Mouse (Mus musculus): ENCODE results near the gene Ascc3. TPM values are rescaled to one million over a fixed set of nuclear protein-coding genes. Genes with fewer than 3 reads are reported as not detected.

Ascc3 gene
- 10 to 100 TPM; 27.7 to 27.8 TPM for total RNA-seq (2021)

DNA sequence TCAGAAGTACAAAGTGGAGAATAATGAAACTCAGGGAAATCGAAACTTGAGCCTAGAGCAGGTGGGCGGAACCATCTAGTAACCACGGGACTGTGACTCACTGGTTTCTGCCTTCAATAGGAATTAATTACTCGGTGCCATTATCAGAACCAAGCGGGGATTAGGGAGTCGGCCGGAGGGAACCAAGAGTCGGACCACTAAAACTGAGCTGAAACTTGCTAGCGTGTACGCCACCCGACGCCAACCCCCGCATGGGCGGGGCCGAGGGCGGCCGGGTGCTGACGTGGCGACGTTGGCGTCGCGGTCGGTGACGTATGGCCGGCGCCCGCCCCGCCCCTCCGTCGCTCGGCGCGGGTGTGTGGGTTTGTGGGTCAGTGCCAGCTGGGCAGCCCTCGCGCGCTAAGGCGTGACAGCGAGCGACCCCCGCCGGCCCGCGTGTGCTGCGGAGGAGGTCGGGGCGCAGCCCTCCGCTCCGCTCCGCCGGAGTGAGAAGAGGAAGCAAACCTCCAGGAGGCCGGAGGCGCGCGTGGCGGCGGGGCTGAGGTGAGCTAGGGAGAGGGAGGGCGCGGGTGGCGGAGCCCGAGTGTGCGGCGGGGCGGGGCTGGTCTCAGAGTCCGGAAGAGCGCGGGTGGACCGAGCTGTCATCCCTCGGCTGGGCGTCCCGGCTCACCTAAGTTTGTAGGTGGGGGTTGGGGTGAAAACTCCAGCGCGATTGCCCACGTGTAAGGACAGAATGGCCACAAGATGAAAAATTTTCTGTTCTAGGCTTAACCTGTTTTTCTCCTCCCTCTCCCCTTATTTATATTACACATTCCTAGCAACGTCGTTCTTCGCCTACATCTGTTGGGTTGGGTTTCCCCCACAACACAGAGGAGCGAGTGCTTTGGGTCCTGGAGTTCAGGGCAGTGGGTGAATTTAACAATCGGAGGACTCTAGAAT lies at the start of gene Ascc3:
Gene Ascc3 (plus strand): TSS at position 315 of the 939 bp plus-strand sequence.
- intact Hi-C loops (cut with DNase I): no loop called here
- DNase-seq (ENCODE audit: extremely low spot score in 1 of 2, low spot score in 2 of 2): peak; percentile 85 to 94

- intact Hi-C loops (cut with DNase I): no loop called here
- no peak for DNase-seq (ENCODE audit: extremely low spot score in 1 of 2, low spot score in 2 of 2)
These were observed 7.7 kb upstream of the Ascc3 start for GRCm38 (mm10) chr10:50584721-50585120.

- intact Hi-C loops (cut with DNase I): no loop called here
- DNase-seq (ENCODE audit: extremely low spot score in 1 of 2, low spot score in 2 of 2): no peak
These were observed 5.9 kb upstream of the Ascc3 start for GRCm38 (mm10) chr10:50586556-50586955.

DNA sequence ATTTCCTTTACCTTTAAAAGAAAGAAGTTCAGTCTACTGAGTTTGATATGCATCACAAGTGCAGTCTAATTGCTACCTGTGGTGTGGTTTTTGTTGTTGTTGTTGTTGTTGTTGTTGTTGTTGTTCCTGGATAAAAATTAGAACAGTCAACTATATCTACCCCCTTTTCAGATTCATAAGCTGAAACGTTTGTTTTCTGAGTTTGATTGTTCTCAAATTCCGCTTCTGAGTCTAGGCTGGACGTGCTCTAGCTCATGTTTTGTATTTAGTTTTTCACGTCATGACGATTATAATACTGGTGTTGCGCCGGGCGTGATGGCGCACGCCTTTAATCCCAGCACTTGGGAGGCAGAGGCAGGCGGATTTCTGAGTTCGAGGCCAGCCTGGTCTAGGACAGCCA lies 902 bp downstream of the Ascc3 start:
- intact Hi-C loops (cut with DNase I): no loop called here
- DNase-seq (ENCODE audit: extremely low spot score in 1 of 2, low spot score in 2 of 2): no peak

DNA sequence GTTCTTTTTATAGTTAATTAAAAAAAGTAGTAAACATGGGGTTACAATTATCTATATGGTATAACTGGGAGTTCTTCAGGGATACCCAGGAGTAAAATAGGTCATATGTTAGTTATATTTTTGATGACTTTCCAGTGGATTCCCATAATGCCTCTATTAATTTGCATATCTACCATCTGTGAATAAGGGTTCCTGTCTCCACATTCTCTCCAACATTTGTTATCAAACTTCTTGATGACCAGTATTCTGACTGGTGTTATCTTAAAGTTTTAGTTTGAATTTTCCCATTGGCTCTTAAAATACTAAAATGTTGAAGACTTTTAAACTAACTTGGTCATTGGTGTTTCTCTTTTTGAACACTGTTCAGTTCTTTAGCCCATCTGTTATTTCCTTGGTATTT lies 2.9 kb downstream of the Ascc3 start:
- no peak for DNase-seq (ENCODE audit: extremely low spot score in 1 of 2, low spot score in 2 of 2)
- intact Hi-C loops (cut with DNase I): no loop called here

DNA sequence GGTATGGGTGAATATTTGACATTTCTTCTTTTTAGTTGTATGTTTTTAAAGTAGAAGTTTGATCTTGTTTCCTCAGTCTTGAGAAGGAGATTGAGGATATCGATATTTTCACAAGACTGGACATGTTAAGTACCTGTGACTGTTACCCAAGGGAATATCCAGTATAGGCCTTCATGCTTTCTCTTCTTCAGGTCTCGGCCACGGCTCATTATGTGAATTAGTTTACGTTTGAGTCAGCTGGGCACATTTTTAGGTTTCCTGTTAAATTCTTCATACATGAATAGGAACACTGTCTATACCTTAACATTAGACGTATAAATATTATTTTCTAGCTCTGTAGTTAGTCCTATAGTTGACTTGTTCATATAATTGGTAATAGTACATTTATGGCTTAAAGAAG lies 12.4 kb downstream of the Ascc3 start:
- intact Hi-C loops (cut with DNase I): no loop called here
- DNase-seq (ENCODE audit: extremely low spot score in 1 of 2, low spot score in 2 of 2): no peak

DNA sequence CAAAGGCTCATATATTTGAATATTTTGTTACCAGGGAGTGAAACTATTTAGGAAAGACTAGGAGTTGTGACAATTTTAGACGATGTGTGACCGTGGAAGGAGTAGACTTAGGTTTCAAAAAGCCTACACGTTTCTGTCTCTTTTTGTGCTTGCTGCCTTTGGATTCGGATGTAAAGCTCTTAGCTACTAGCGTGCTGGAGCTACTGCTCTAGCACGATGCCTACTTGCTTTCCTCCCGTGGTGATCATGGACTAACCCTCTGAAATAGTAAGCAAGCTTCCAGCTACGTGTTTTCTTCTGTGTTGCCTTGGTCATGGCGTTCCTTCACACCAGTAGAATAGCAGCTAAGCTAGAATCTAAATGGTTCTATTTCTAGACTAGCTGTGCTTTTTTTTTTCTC lies 21.4 kb downstream of the Ascc3 start:
- no peak for DNase-seq (ENCODE audit: extremely low spot score in 1 of 2, low spot score in 2 of 2)
- intact Hi-C loops (cut with DNase I): no loop called here

DNA sequence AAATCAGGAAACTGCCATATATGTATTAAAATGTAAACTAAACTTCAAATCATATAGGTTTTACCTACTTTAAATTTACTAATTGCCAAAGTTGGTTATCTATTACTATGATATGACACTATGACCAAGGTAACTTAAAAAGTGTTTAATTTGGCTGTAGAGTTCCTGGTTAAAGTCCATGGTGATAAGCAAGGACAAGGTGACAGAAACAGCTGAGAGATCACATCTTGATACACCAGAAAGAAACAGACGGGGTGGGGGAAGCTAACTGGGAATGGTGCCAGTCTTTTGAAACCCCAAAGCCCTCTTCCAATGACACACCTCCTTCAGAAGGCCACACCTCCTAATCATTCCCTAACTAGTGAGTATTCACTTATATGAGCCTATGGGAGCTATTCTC lies 33.4 kb downstream of the Ascc3 start:
- DNase-seq (ENCODE audit: extremely low spot score in 1 of 2, low spot score in 2 of 2): no peak
- intact Hi-C loops (cut with DNase I): no loop called here

- DNase-seq (ENCODE audit: extremely low spot score in 1 of 2, low spot score in 2 of 2): no peak
- intact Hi-C loops (cut with DNase I): no loop called here
These were observed 47.1 kb downstream of the Ascc3 start for GRCm38 (mm10) chr10:50639607-50640006.

GRCm38 (mm10) chr10:50650612-50651011 lies 58.1 kb downstream of the Ascc3 start:
- no peak for DNase-seq (ENCODE audit: extremely low spot score in 1 of 2, low spot score in 2 of 2)
- intact Hi-C loops (cut with DNase I): no loop called here

GRCm38 (mm10) chr10:50653551-50653950 lies 61.1 kb downstream of the Ascc3 start:
- DNase-seq (ENCODE audit: extremely low spot score in 1 of 2, low spot score in 2 of 2): no peak
- intact Hi-C loops (cut with DNase I): no loop called here

GRCm38 (mm10) chr10:50657352-50657751 lies 64.9 kb downstream of the Ascc3 start:
- intact Hi-C loops (cut with DNase I): no loop called here
- DNase-seq (ENCODE audit: extremely low spot score in 1 of 2, low spot score in 2 of 2): no peak

GRCm38 (mm10) chr10:50671517-50671916 lies 79.0 kb downstream of the Ascc3 start:
- no peak for DNase-seq (ENCODE audit: extremely low spot score in 1 of 2, low spot score in 2 of 2)
- intact Hi-C loops (cut with DNase I): no loop called here

GRCm38 (mm10) chr10:50690324-50690723 lies 97.9 kb downstream of the Ascc3 start:
- intact Hi-C loops (cut with DNase I): no loop called here
- DNase-seq (ENCODE audit: extremely low spot score in 1 of 2, low spot score in 2 of 2): no peak

- DNase-seq (ENCODE audit: extremely low spot score in 1 of 2, low spot score in 2 of 2): no peak
- intact Hi-C loops (cut with DNase I): no loop called here
These were observed 106.5 kb downstream of the Ascc3 start for GRCm38 (mm10) chr10:50698836-50699433.

DNA sequence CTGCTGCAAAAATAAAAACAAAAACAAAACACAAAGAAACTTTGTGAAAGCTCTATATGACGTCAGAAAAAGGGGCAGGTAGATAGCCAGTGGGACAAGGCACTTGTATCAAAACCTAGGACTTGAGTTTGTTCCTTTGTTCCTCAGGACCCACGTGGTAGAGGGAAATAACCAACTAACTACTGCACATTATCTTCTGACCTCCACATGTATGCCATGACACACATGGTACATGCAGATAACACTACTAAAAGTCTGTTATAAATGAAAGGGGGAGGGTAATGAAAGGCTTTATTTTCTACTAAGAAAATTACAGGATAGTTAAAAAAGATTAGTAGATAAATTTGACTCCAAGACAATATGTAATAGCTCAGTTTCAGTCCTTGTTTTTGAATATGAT lies 109.3 kb downstream of the Ascc3 start:
- no peak for DNase-seq (ENCODE audit: extremely low spot score in 1 of 2, low spot score in 2 of 2)
- intact Hi-C loops (cut with DNase I): loop anchor here (10.0 kb wide), 2 partner anchors 193 to 583 kb away; partner anchors contain the start of gene Sim1

DNA sequence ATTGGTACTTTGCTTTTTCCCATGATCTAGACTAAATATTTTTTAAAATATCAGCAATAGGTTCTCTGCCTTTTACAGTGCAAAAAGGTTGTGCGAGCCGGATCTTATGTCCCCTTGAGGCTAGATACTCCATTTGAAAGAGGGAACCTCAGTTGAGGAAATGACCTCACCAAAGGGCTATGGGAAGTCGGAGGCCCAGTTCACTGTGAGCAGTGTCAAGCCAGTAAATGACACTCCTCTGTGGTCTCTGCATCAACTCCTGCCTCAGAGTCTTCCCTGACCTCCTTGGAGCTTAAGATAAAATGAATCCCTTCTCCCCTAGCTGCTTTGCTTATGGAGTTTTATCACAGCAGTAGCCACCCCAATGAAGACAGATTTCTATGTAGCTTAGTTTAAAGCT lies 109.9 kb downstream of the Ascc3 start:
- no peak for DNase-seq (ENCODE audit: extremely low spot score in 1 of 2, low spot score in 2 of 2)
- intact Hi-C loops (cut with DNase I): loop anchor here (10.0 kb wide), 2 partner anchors 192 to 582 kb away; partner anchors contain the start of gene Sim1

DNA sequence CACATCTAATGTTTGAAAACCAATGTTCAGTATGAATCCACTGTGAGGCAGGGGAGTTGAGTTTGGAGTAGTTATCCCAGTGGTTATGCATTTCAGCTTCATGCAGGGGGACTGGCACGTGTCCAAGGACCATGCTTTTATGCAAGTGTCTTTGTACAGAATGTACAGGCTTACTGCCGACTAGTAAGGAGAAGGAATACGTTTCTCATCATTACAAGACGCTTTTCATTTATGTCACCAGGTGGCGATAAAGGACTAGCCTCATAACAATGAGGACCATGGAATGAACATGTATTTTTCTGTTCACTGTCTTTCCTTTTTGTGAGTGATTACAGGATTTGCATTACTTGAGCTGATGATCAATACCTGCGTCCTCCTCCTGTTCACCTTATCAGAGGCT lies 111.7 kb downstream of the Ascc3 start:
- intact Hi-C loops (cut with DNase I): loop anchor here (2.0 to 10.0 kb wide), 3 partner anchors 191 to 701 kb away; partner anchors contain the start of gene Sim1
- peak; percentile 34 to 58 for DNase-seq (ENCODE audit: extremely low spot score in 1 of 2, low spot score in 2 of 2)

DNA sequence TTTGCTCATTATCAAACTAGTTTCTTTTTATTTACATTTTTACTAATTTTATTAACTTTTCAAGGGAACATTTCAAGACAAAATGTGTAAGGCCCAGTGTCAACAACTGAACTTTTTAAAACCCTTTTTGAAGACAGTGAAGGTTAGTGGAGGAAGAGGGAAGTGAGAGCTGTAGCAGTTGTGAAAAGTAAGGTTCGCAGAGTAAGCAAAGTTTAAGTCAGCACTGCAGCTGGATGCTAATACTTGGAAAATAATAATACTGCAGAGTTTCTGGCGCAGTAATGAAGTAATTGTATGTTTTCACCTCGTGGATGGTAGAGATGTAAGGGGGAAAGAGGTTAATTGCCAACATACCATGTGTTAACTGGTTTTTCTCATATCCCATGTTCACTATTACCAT lies 112.4 kb downstream of the Ascc3 start:
- intact Hi-C loops (cut with DNase I): loop anchor here (2.0 to 10.0 kb wide), 3 partner anchors 190 to 700 kb away; partner anchors contain the start of gene Sim1
- no peak for DNase-seq (ENCODE audit: extremely low spot score in 1 of 2, low spot score in 2 of 2)

DNA sequence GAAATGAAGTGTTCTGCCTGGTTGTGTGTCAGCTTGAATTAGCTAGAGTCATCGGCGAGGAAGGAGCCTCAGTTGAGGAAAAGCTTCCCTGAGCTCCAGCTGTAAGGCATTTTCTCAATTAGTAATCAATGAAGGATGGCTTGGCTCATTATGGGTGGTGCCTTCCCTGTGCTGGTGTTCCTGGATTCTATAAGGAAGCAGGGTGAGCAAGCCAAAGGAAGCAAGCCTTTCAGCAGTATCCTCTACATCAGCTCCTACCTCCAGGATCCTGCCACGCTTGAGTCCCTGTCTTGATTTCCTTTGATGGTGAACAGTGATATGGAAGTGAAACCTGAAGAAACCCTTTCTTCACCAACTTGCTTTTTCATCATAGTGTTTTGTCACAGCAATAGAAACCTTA lies 118.8 kb downstream of the Ascc3 start:
- DNase-seq (ENCODE audit: extremely low spot score in 1 of 2, low spot score in 2 of 2): no peak
- intact Hi-C loops (cut with DNase I): no loop called here

Data from left cerebral cortex, postnatal 10 days (tissue).